Mouse (Mus musculus) Patski (cell line): ENCODE results near the gene Sfxn4. TPM values are rescaled to one million over a fixed set of nuclear protein-coding genes. Genes with fewer than 3 reads are reported as not detected.

Source experiments
- ATAC-seq: fragments of 100-300 bp; one replicate; pipeline ENCODE4 v1.8.0; 2021
- CTCF ChIA-PET: fragments of 350-600 bp; sonication (Branson Sonifier 250); formaldehyde crosslinking; loops from one replicate; lab custom pipeline; 2022; ENCODE audit warnings: inconsistent platforms; lab: Charles Lee
- POLR2A ChIA-PET: fragments of 350-600 bp; sonication (Branson Sonifier 250); formaldehyde crosslinking; loops from one replicate; lab custom pipeline; 2022; ENCODE audit warnings: antibody characterized with exemption, inconsistent platforms; lab: Charles Lee
- DNase-seq: peaks from one replicate; pipeline ENCODE4 v3.0.0-alpha.2; 2011; ENCODE audit warnings: low read depth, low spot score
- H3K27me3 ChIP-seq: fragments of 371-371 bp; one replicate; pipeline ENCODE4 v1.5.1; 2021
- CTCF ChIP-seq: fragments of 100-300 bp; IDR thresholded peaks from one replicate; pipeline ENCODE4 v1.5.1; 2021
- in situ Hi-C: fragments of 300-500 bp; cut with MboI; formaldehyde crosslinking; loops from 3 replicates; pipeline ENCODE4 v1.11.1; 2018; ENCODE audit warnings: low pct_unique_long_range_greater_than_20kb, mixed read lengths
- polyA plus RNA-seq: library from polyadenylated mRNA; unstranded; gene quantifications from one replicate; pipeline ENCODE4 v1.2.3, GENCODE M21; 2021

Sfxn4 gene
- 6.8 TPM for polyA plus RNA-seq

DNA sequence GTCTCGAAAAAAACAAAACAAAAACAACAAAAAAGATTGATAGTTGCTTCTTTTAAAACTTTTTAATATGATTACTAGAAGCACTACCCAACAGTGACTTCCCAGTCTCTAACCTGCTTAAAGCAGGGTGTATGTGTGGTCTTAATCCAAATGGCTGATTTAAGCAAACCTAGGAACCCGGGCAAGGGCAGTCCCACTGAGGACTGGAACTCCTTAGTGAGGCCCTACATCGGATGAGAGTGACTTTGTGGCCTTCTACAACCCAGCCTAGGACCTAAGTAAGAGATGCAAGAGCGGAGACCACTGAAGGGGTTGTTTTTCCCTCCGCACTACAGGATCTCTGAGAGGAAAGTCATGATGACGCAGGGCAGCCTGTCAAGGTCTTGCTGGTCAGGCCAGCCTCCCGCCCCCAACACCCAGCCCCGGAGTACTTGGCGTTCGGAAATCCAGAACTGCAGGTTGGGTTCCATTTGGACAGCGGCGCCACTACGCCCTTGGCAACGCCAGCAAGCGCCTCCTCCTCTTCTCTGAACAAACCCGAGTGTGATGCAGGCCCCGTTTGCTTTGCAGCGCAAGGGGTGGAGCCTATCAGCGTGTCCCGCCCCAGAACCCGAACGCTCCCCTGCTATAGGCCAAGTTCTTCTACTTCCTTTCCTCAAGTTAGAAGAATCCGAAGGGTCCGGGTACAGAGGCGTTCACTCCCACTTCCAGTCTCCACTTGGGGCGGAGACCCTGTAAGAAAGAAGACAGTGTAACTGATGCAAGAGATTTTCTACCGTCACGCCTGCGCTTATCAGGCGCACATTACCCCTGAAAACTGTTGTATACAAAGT lies at the start of gene Sfxn4:
TSS of gene Sfxn4 (minus strand) at position 612 of the 833 bp plus-strand sequence.
- ChIA-PET POLR2A (no interaction called here), CTCF (no interaction called here)
- ATAC-seq (peak; percentile 99), DNase-seq (no peak)
- in situ Hi-C loops = no loop called here
- H3K27me3 ChIP-seq = no peaks in the 10 kb centered on the region
- TF ChIP-seq CTCF = no peak

GRCm38 (mm10) chr19:60910304-60910703 lies 49.0 kb upstream of the Sfxn4 start:
- DNase-seq = no peak
- CTCF ChIA-PET = no interaction called here
- TF ChIP-seq CTCF = no peak
- no peaks in the 10 kb centered on the region for H3K27me3 ChIP-seq
- no peak for ATAC-seq
- POLR2A ChIA-PET = no interaction called here
- in situ Hi-C loops = no loop called here

DNA sequence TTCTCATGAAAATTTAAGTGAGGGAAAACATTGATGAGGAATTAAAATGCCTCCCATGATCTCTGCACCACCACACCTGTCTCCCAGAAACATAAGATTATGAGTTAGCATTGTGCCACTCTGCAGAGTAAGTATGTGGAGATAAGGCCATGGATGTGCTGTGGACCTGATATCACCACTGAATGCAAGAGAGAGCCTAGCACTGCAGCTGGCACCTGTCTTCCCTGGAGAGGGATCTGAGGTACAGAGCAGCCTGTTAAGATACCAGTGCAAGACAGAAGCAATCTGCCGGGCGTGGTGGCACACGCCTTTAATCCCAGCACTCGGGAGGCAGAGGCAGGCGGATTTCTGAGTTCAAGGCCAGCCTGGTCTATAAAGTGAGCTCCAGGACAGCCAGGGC lies 44.2 kb upstream of the Sfxn4 start:
- POLR2A ChIA-PET = no interaction called here
- CTCF ChIA-PET = interaction anchor here (0.9 to 1.7 kb wide), 3 partner anchors 13 to 179 kb away, joined by 3 to 4 read pairs (median 4); no protein-coding TSS in a partner anchor
- H3K27me3 ChIP-seq = no peaks in the 10 kb centered on the region
- no peak for TF ChIP-seq CTCF
- DNase-seq = no peak
- in situ Hi-C loops = no loop called here
- no peak for ATAC-seq

- no peak for ATAC-seq
- no peak for TF ChIP-seq CTCF
- in situ Hi-C loops = no loop called here
- ChIA-PET POLR2A (interaction anchor here (0.6 kb wide), 1 partner anchor 171 kb away, joined by 3 read pairs; no protein-coding TSS in a partner anchor), CTCF (interaction anchor here (1.2 to 2.6 kb wide), 3 partner anchors 10 to 15 kb away, joined by 4 to 6 read pairs (median 6); partner anchors contain the start of gene Grk5)
- no peak for DNase-seq
- H3K27me3 ChIP-seq = no peaks in the 10 kb centered on the region
Observed at GRCm38 (mm10) chr19:60903971-60904370, 42.7 kb upstream of the Sfxn4 start.

DNA sequence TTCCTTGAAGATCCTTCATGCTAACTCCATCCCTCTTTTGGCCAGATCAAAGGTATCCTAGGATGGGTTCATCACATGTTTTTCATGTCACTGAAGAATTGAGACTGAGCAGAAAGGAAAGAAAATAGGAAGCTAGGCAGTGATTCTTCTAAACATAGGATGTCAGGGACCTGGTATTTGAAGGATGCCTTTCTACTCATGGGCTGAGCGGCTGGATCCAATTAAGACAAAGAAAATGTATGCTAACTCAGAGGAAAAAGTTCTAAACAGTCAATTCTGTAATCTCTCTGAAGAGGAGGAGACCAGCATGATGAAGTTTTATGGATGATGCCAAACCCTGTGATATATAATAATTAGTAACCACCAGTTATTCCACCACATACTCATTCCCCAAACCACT lies 41.9 kb upstream of the Sfxn4 start:
- no peak for TF ChIP-seq CTCF
- in situ Hi-C loops = no loop called here
- DNase-seq (no peak), ATAC-seq (no peak)
- ChIA-PET CTCF (interaction anchor here (1.2 to 2.6 kb wide), 3 partner anchors 11 to 14 kb away, joined by 4 to 6 read pairs (median 6); partner anchors contain the start of gene Grk5), POLR2A (interaction anchor here (0.6 kb wide), 1 partner anchor 13 kb away, joined by 4 read pairs; no protein-coding TSS in a partner anchor)
- H3K27me3 ChIP-seq = no peaks in the 10 kb centered on the region

DNA sequence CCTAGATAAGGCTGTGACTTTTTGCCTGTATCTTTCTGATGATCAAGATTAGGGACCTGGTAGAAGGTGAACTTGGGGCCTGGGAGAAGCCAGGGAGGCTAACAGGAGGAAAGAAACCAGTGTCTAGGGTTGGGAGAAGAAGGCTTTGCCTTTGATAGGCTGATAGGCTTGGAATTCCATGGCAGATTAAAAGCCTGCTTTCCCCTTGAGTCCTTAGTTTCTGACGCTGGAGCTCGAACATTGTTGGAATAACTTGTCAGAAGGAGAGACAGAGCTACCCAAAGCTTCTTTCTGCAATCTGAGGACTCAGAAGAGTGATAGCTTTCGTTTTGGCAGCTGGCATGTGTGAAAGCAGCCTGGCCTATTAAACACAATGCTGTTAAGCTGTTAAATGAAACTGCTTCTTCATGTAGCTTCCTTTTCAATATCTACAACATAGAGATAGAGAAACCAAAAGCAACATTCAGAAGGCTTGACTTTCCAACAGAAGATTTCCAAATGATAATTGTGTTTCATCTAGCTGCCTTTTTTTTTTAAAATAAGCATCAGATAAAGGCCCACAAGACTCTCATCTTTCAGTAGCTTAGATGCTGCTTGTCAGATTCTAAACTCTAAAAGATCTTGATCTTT lies 34.1 kb upstream of the Sfxn4 start:
- DNase-seq (no peak), ATAC-seq (no peak)
- POLR2A ChIA-PET = interaction anchor here (0.6 to 0.7 kb wide), 3 partner anchors 39 to 112 kb away, joined by 3 to 8 read pairs (median 4); no protein-coding TSS in a partner anchor

DNA sequence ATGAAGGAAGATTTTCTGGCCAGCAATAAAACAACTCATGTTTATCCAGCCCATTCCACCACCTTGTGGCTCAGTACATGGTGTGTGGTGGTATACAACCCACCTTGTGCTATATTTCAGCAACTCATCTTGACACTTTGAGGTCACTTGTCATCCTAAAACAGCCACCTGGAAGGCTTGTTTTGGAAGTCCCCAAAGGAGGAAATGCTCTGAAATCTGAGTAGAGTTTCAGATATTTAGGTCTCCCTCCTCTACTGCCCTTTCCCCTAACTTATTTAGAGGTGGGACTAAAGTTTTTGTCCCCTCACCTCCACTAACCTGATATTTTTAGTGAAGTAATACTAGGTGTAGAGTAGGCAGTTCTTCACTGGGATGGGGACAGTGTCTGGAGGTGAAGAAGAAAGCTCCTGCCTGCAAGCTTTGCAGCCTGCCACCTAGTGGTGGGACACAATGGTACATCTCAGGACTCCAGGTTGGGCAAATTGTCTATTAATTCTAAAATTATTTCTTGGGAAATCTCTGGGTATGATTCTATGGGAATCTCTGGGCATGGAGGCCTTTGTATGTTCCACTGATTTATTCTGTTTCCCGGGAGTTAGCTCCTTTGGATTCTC lies 30.8 kb upstream of the Sfxn4 start:
- DNase-seq (no peak), ATAC-seq (no peak)
- POLR2A ChIA-PET = interaction anchor here (0.6 kb wide), 1 partner anchor 105 kb away, joined by 3 read pairs; no protein-coding TSS in a partner anchor
- in situ Hi-C loops = no loop called here
- peak; percentile 95 for TF ChIP-seq CTCF
- CTCF ChIA-PET = interaction anchor here (0.6 to 1.9 kb wide), 19 partner anchors 9 to 192 kb away, joined by 3 to 12 read pairs (median 4); no protein-coding TSS in a partner anchor
- H3K27me3 ChIP-seq = no peaks in the 10 kb centered on the region

More for the DNA sequence above, 34.1 kb upstream of the Sfxn4 start:
- in situ Hi-C loops = no loop called here
- no peak for TF ChIP-seq CTCF
- no peaks in the 10 kb centered on the region for H3K27me3 ChIP-seq
- CTCF ChIA-PET = interaction anchor here (0.8 to 1.9 kb wide), 6 partner anchors 12 to 196 kb away, joined by 3 to 7 read pairs (median 3); no protein-coding TSS in a partner anchor

DNA sequence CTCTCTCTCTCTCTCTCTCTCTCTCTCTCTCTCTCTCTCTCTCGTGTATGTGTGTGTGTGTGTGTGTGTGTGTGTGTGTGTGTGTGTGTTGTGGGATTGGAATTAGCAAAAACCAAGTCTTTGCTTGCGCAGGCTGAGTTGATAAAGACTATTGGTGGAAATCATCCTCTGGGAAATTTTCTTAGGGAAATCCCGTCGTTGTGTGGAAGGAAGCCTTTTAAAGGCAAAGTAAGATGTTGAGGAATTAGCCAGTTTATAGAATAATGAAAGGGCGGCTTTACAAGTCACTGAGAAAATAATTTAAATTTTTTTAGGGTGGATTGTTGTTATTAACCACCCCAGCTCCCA lies 29.8 kb upstream of the Sfxn4 start:
- no peak for ATAC-seq
- POLR2A ChIA-PET = no interaction called here

DNA sequence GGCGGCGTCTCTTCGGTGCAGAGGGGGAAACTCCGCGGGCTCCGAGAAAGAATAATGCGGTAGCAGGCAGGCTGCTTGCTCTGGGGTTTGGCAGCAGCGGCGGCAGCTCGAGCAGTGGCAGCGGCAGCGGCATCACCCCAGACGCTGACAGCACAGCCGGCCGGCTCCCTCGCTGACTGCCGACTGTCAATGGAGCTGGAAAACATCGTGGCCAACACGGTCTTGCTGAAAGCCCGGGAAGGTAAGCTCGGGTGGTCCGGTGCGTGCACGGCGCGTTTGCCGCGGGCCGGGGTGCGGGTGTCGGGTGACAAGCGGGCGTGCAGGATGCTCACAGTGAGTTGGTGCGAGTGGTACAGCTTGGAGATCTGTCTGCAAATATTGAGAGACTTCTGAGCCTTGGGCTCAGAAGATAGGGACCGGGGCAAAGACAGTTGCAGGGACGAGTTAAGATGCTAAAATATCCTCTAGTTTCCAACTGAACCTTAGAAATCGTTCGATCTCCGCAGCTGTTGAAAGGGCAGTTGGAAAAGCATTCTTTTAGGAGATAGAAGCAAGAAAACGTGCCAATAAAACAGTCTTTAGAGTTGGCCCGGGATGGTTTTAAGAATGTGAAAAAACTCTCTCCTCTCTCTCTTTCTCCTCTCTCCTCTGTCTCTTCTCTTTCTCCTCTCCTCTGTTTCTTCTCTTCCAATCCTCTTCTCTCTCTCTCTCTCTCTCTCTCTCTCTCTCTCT lies 29.3 kb upstream of the Sfxn4 start:
- no peaks in the 10 kb centered on the region for H3K27me3 ChIP-seq
- ChIA-PET POLR2A (interaction anchor here (0.9 kb wide), 1 partner anchor 16 kb away, joined by 3 read pairs; no protein-coding TSS in a partner anchor), CTCF (interaction anchor here (1.1 to 6.4 kb wide), 6 partner anchors 14 to 199 kb away, joined by 3 to 66 read pairs (median 11); no protein-coding TSS in a partner anchor)
- DNase-seq (no peak), ATAC-seq (peak; percentile 5)
- in situ Hi-C loops = no loop called here
- TF ChIP-seq CTCF = no peak

More for the DNA sequence above, 29.8 kb upstream of the Sfxn4 start:
- H3K27me3 ChIP-seq = no peaks in the 10 kb centered on the region
- in situ Hi-C loops = no loop called here
- no peak for DNase-seq
- CTCF ChIA-PET = interaction anchor here (1.5 to 6.4 kb wide), 4 partner anchors 21 to 199 kb away, joined by 3 to 66 read pairs (median 12); no protein-coding TSS in a partner anchor
- no peak for TF ChIP-seq CTCF
